Mouse (Mus musculus) ES-E14 (cell line): ENCODE data around the gene Wnt3. TPM values are rescaled to one million over a fixed set of nuclear protein-coding genes. Genes with fewer than 3 reads are reported as not detected.

Experiments used
- DNase-seq: peaks from one replicate; pipeline ENCODE4 v3.0.0-alpha.2; 2013; ENCODE audit warnings: low read depth, low spot score
- H3K27ac ChIP-seq: 2 replicates; pipeline ENCODE4 v1.5.1; 2012; ENCODE audit warnings: low read depth, mild to moderate bottlenecking, low read length, moderate library complexity, mixed read lengths; ENCODE audit not compliant: poor library complexity, insufficient read depth, severe bottlenecking
- H3K36me3 ChIP-seq: 2 replicates; pipeline ENCODE4 v1.6.1; 2012; ENCODE audit warnings: mild to moderate bottlenecking, low read length, moderate library complexity, mixed read lengths; ENCODE audit not compliant: control insufficient read depth, poor library complexity, insufficient read depth, severe bottlenecking
- H3K4me1 ChIP-seq, 2 experiments: fragments of 150-350 bp in 1 of 2; sonication (generic) in 1 of 2; 2 replicates each; pipeline ENCODE4 v1.6.1; 2012; ENCODE audit warnings: low read length in 2 of 2, mild to moderate bottlenecking in 1 of 2, mixed read lengths in 1 of 2; ENCODE audit not compliant: control insufficient read depth in 2 of 2, insufficient read depth in 2 of 2, poor library complexity in 1 of 2
- H3K4me3 ChIP-seq, 2 experiments: fragments of 150-350 bp in 1 of 2; sonication (generic) in 1 of 2; 2 replicates each; pipeline ENCODE4 v1.5.1; 2012; ENCODE audit warnings: low read length in 2 of 2, low read depth in 1 of 2, mild to moderate bottlenecking in 1 of 2, mixed read lengths in 1 of 2; ENCODE audit not compliant: insufficient read depth in 1 of 2, poor library complexity in 1 of 2, severe bottlenecking in 1 of 2
- H3K9ac ChIP-seq: 2 replicates; pipeline ENCODE4 v1.6.1; 2012; ENCODE audit warnings: low read depth, mild to moderate bottlenecking, low read length, mixed read lengths; ENCODE audit not compliant: poor library complexity, insufficient read depth, severe bottlenecking
- H3K9me3 ChIP-seq: fragments of 150-350 bp; sonication (generic); 2 replicates; pipeline ENCODE4 v1.6.1; 2012; ENCODE audit warnings: low read depth, mild to moderate bottlenecking, low read length; ENCODE audit not compliant: control insufficient read depth, insufficient read depth
- CHD2 ChIP-seq: IDR thresholded peaks from 2 replicates; pipeline ENCODE4 v1.6.1; 2014; ENCODE audit warnings: mild to moderate bottlenecking, low read depth, low read length, inconsistent platforms
- HCFC1 ChIP-seq: IDR thresholded peaks from 2 replicates; pipeline ENCODE4 v1.6.1; 2012; ENCODE audit warnings: low read length, inconsistent platforms, borderline replicate concordance; ENCODE audit not compliant: insufficient read depth
- MAFK ChIP-seq: IDR thresholded peaks from 2 replicates; pipeline ENCODE4 v1.6.1; 2014; ENCODE audit warnings: mild to moderate bottlenecking, low read depth, low read length, inconsistent platforms; ENCODE audit not compliant: insufficient read depth
- ZC3H11A ChIP-seq: IDR thresholded peaks from 2 replicates; pipeline ENCODE4 v1.6.1; 2012; ENCODE audit warnings: low read depth, mild to moderate bottlenecking, inconsistent platforms, low read length, borderline replicate concordance
- ZNF384 ChIP-seq: IDR thresholded peaks from 2 replicates; pipeline ENCODE4 v1.6.1; 2012; ENCODE audit warnings: low read depth, low read length, inconsistent platforms
- in situ Hi-C, 2 experiments: fragments of 600-800 bp; cut with MboI; formaldehyde crosslinking; loops; one replicate each; pipeline ENCODE4 v1.15.1; 2025; ENCODE audit warnings: low sequenced_read_pairs in 2 of 2, inconsistent platforms in 1 of 2; ENCODE audit not compliant: unreplicated experiment in 2 of 2
- total RNA-seq: library from RNA; depleted of rRNA; stranded (reverse); fragments of 300-350 nt; gene quantifications from 2 replicates; pipeline ENCODE4 v1.2.3, GENCODE M21; 2012

Gene Wnt3
- total RNA-seq, 1 experiment: 7.5 TPM

DNA sequence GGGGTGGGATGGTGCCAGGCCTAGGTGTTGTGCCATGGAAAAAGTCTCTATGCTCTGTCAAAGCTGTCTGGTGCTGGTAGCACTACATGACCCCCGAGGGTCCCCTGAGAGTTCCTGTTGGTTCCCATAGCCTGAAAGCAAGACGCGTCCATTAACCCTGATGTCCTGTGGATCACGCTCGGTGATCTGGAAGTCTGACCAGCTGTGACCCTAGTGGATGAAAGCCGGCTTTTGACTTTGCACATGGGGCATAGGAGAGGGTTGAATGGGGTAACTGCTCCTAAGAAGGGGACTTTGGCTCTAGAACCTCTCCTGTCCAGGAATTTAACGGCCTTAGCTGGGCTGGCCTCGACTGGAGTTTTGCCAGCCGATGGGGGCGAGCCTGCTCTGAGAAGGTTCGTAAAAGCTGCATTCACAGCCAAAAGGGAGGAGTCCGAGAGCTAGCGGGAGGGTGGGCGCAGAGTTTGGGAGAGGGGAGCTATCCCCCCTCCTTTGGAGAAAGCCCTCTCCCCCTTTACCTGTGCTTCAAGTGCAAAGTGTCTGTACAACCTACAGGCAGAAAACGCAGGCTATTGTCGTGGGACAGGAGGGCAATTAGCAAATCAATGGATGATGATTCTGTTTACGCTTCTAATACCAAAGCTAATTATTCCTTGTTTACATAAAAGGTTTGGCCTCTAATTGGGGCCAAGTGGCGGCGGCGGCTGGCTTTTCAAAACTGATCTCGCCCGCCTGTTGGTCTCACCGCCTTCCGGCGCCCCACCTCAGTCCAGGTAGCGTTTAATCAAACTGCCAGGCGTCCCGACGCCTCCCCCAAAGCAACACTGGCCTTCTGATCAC is 35.0 kb downstream of the Wnt3 start:
- Histone ChIP-seq H3K4me3 (peak overlapping the region; percentile 39 to 60; a peak in 3 of 4 replicates), H3K9ac (no peak overlapping the region), H3K36me3 (no peaks in the 10 kb centered on the region), H3K27ac (no peak overlapping the region), H3K9me3 (no peaks in the 10 kb centered on the region), H3K4me1 (peaks cover 0 to 16% of the 10 kb centered on the region in 2 experiments; a peak in 2 of 4 replicates)
- in situ Hi-C loops: no loop called here
- no peak for TF ChIP-seq ZNF384
- TF ChIP-seq MAFK: no peak
- no peak for TF ChIP-seq CHD2
- no peak for TF ChIP-seq ZC3H11A
- no peak for TF ChIP-seq HCFC1
- DNase-seq: no peak

DNA sequence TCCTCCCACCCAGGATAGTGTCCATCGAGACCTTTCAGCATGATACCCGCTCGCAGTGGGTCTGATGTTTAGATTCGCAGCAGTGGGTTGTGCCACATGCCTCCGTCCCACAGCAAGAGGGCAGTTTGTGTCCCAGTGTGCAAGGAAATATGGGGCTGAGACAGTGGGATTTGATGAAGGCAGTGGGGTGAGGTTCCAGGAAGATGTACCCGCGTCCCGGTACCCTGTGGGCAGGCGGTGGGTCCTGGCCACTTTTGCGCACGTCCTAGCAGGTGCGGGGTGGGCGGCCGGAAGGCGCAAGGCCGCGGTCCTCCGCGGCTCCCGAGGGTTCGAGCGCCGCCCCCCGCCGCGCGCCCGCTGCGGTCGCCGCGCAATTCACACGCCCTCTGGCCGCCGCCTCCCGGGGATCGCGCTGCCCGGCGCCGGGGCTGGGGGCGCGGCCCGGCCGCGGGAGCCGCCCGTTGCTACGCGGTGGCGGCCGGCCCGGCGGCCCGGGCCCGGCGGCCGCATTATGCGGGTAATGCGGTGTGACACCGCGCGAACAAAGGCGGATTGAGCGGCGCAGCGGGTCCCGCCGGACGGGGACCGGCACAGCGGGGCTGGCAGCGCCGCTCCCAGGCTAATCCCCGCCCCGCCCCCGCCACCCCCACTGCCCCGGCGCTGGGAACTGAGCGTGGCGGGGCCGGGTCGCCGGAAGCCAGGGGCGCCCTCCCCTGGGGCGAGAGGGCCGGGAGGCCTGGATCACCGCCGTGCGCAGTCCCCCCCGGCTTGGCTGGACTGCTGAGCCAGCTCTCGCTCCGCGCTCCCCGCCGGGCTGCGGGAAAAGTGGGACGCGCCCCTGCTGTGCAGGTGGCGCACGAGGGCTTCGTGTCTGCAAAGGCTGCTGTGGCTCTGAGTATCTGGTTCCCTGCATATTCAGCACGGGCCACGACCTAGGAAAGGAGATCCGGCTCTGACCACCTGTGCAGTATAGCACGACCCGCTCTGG is 36.0 kb downstream of the Wnt3 start:
- H3K27ac ChIP-seq: no peak overlapping the region
- no peaks in the 10 kb centered on the region for H3K36me3 ChIP-seq
- no peak for TF ChIP-seq ZNF384
- H3K4me1 ChIP-seq: peaks cover 0 to 16% of the 10 kb centered on the region in 2 experiments; a peak in 2 of 4 replicates
- DNase-seq: no peak
- peak overlapping the region; percentile 35 for H3K9ac ChIP-seq
- no peaks in the 10 kb centered on the region for H3K9me3 ChIP-seq
- H3K4me3 ChIP-seq: peak overlapping the region; percentile 43 to 60
- in situ Hi-C loops: no loop called here

DNA sequence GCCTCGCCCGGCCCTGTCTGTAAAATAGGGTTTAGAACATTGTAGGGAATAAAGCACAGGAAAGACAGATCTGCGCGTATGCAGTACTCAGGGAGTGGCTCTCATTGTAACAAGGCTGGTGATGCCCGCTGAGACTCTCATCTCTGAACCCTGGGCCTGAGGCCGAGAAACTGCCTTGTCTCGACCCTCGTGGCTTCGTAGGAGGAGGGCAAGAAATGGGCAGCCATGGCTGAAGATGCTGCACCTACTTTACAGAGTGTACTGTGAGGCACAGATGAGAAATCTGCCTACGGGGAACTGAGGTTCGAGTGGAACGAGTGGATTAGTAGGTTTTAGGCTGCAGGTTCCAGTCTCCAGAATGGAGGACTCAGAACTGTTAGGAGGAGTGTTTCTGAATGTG is 36.7 kb downstream of the Wnt3 start:
- H3K4me3 ChIP-seq: peak overlapping the region; percentile 43 to 60
- no peak overlapping the region for H3K27ac ChIP-seq
- no peak overlapping the region for H3K9ac ChIP-seq
- no peaks in the 10 kb centered on the region for H3K9me3 ChIP-seq
- DNase-seq: no peak
- H3K4me1 ChIP-seq: peaks cover 0 to 16% of the 10 kb centered on the region in 2 experiments; a peak in 2 of 4 replicates
- TF ChIP-seq CHD2 (no peak), ZNF384 (no peak), HCFC1 (no peak), MAFK (no peak), ZC3H11A (no peak)
- no peaks in the 10 kb centered on the region for H3K36me3 ChIP-seq
- in situ Hi-C loops: no loop called here

DNA sequence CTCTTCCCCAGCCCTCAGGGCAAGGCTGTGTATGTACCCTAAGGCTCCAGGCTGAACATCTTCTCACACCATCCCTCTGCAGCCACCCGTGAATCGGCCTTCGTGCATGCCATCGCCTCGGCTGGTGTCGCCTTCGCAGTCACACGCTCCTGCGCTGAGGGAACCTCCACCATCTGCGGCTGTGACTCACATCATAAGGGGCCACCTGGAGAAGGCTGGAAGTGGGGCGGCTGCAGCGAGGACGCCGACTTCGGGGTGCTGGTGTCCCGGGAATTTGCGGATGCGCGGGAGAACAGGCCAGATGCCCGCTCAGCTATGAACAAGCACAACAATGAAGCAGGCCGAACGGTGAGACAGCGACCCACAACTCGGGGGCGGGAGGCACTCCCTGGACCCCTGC is 37.3 kb downstream of the Wnt3 start:
- Histone ChIP-seq H3K4me1 (peaks cover 0 to 17% of the 10 kb centered on the region in 2 experiments; a peak in 2 of 4 replicates), H3K9me3 (no peaks in the 10 kb centered on the region), H3K27ac (no peak overlapping the region), H3K9ac (no peak overlapping the region), H3K4me3 (peak overlapping the region in 1 of 2 experiments; percentile 1; a peak in 1 of 4 replicates), H3K36me3 (no peaks in the 10 kb centered on the region)
- TF ChIP-seq ZC3H11A: no peak
- no peak for TF ChIP-seq HCFC1
- TF ChIP-seq CHD2: no peak
- TF ChIP-seq MAFK: no peak
- no peak for TF ChIP-seq ZNF384
- no peak for DNase-seq
- in situ Hi-C loops: no loop called here
